Mouse (Mus musculus): ENCODE data around the gene Fam98c. TPM values are rescaled to one million over a fixed set of nuclear protein-coding genes. Genes with fewer than 3 reads are reported as not detected.
"Not testable (repeated sequence)": the region's sequence is repeated elsewhere in the genome, so short reads cannot be mapped to it uniquely, and the experiment has no call there.

The Fam98c gene
- polyA plus RNA-seq, 1 experiment from 2014 or later, result 14.4 TPM

GRCm38 (mm10) chr7:29154018-29154720 lies 1.9 kb downstream of the Fam98c start:
- H3K9ac ChIP-seq (ENCODE audit: low read length), result no peak overlapping the region
- H3K36me3 ChIP-seq (ENCODE audit: control insufficient read depth, insufficient read depth, low read length), result no peaks in the 10 kb centered on the region
- peaks cover 6% of the 10 kb centered on the region; the same call in 1 of the 2 replicates for H3K9me3 ChIP-seq (ENCODE audit: control insufficient read depth, low read length)
- H3K4me3 ChIP-seq (ENCODE audit: control insufficient read depth in 1 of 2, insufficient read depth in 1 of 2, low read depth in 1 of 2, low read length in 2 of 2), result no peak overlapping the region
- H3K27ac ChIP-seq (replicated peaks in 1 of 2; ENCODE audit: control insufficient read depth in 1 of 2, insufficient read depth in 1 of 2, low read depth in 2 of 2, low read length in 2 of 2), result no peak overlapping the region
- H3K4me2 ChIP-seq (ENCODE audit: low read length), result no peak overlapping the region
- H3K27me3 ChIP-seq (ENCODE audit: control insufficient read depth, insufficient read depth, low read length), result peaks cover 11% of the 10 kb centered on the region
- 93% methylated on average over 14 of the region's 14 CpGs for WGBS
- no peak for ATAC-seq (ENCODE audit: insufficient number of reproducible peaks, insufficient read depth, low FRiP score, low read depth)
- H3K4me1 ChIP-seq (ENCODE audit: control insufficient read depth in 2 of 2, insufficient read depth in 2 of 2, low read length in 2 of 2), result peaks cover 4 to 7% of the 10 kb centered on the region in 2 experiments; a peak in 2 of 4 replicates

DNA sequence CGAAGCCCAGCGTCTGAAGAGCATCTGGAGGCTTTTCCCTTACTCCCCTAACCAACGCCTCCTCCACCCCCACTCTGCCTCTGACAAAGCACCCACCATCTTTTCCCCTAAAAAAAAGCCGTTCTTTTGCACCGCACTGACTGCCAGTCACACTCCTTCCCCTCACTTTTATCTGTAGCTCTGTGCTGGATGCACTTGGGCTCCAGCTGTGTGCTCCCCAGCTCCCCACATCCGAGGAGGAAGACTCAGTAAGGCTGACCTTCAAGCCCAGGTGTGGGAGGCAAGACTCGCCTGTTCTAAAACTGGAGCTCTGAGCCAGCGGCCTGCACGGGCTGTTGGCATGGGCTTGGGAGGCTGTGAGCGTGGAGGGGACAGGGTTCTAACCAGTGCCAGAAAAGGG lies 4.5 kb downstream of the Fam98c start:
- Histone ChIP-seq H3K4me1 (ENCODE audit: control insufficient read depth in 2 of 2, insufficient read depth in 2 of 2, low read length in 2 of 2) (peaks cover 4 to 6% of the 10 kb centered on the region in 2 experiments; a peak in 2 of 4 replicates), H3K27ac (replicated peaks in 1 of 2; ENCODE audit: control insufficient read depth in 1 of 2, insufficient read depth in 1 of 2, low read depth in 2 of 2, low read length in 2 of 2) (no peak overlapping the region), H3K4me3 (ENCODE audit: control insufficient read depth in 1 of 2, insufficient read depth in 1 of 2, low read depth in 1 of 2, low read length in 2 of 2) (no peak overlapping the region), H3K9me3 (ENCODE audit: control insufficient read depth, low read length) (peaks cover 6% of the 10 kb centered on the region; the same call in 1 of the 2 replicates), H3K27me3 (ENCODE audit: control insufficient read depth, insufficient read depth, low read length) (no peaks in the 10 kb centered on the region), H3K9ac (ENCODE audit: low read length) (no peak overlapping the region), H3K36me3 (ENCODE audit: control insufficient read depth, insufficient read depth, low read length) (no peaks in the 10 kb centered on the region), H3K4me2 (ENCODE audit: low read length) (no peak overlapping the region)
- no peak for ATAC-seq (ENCODE audit: insufficient number of reproducible peaks, insufficient read depth, low FRiP score, low read depth)
- WGBS, result 55% methylated on average over 10 of the region's 10 CpGs

- WGBS, result 85% methylated on average over 15 of the region's 15 CpGs
- Histone ChIP-seq H3K9ac (ENCODE audit: low read length) (no peak overlapping the region), H3K4me2 (ENCODE audit: low read length) (no peak overlapping the region), H3K36me3 (ENCODE audit: control insufficient read depth, insufficient read depth, low read length) (no peaks in the 10 kb centered on the region), H3K27me3 (ENCODE audit: control insufficient read depth, insufficient read depth, low read length) (no peaks in the 10 kb centered on the region), H3K27ac (replicated peaks in 1 of 2; ENCODE audit: control insufficient read depth in 1 of 2, insufficient read depth in 1 of 2, low read depth in 2 of 2, low read length in 2 of 2) (no peak overlapping the region), H3K4me3 (ENCODE audit: control insufficient read depth in 1 of 2, insufficient read depth in 1 of 2, low read depth in 1 of 2, low read length in 2 of 2) (no peak overlapping the region), H3K9me3 (ENCODE audit: control insufficient read depth, low read length) (peaks cover under 1% of the 10 kb centered on the region; the same call in 1 of the 2 replicates), H3K4me1 (ENCODE audit: control insufficient read depth in 2 of 2, insufficient read depth in 2 of 2, low read length in 2 of 2) (no peaks in the 10 kb centered on the region)
- ATAC-seq (ENCODE audit: insufficient number of reproducible peaks, insufficient read depth, low FRiP score, low read depth), result no peak
These were observed 7.3 kb downstream of the Fam98c start for GRCm38 (mm10) chr7:29148771-29149170.

DNA sequence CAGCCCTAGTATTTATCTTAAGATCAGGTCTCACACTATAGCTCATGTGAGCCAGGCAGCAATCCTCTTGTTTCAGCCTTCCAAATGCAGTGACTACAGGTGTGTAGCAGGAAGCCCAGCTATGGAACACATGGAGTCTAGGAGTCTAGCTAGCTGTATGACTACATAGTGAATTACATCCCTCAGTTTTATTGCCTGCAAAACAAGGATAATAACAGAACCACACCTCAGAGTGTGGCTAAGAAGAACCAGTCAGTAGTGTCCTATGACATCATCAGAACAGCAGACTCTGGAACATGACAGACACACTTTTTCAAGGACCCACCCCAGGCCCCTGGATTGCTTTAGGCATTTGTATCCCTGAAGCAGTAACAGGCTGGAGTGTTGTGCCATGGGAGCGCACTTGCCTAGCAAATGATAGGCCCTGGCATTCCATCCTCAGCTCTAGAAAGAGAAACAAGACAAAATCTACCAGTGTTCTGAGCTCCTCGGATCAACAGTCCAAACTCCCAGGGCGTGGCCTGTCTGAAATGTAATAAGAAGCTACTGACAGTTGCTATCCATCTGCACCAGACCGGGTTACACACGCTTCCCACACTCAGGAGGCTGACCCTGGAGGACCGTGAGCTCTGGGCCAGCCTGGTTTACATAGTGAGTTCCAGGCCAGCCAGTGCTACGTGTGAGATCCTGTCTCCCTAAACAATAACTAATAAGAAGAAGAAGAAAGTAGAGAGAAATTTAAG lies 9.2 kb downstream of the Fam98c start:
- ATAC-seq (ENCODE audit: insufficient number of reproducible peaks, insufficient read depth, low FRiP score, low read depth), result no peak
- H3K9ac ChIP-seq (ENCODE audit: low read length), result no peak overlapping the region
- H3K4me3 ChIP-seq (ENCODE audit: control insufficient read depth in 1 of 2, insufficient read depth in 1 of 2, low read depth in 1 of 2, low read length in 2 of 2), result no peak overlapping the region
- H3K4me2 ChIP-seq (ENCODE audit: low read length), result no peak overlapping the region
- no peaks in the 10 kb centered on the region for H3K9me3 ChIP-seq (ENCODE audit: control insufficient read depth, low read length)
- H3K27ac ChIP-seq (replicated peaks in 1 of 2; ENCODE audit: control insufficient read depth in 1 of 2, insufficient read depth in 1 of 2, low read depth in 2 of 2, low read length in 2 of 2), result no peak overlapping the region
- no peaks in the 10 kb centered on the region for H3K36me3 ChIP-seq (ENCODE audit: control insufficient read depth, insufficient read depth, low read length)
- no peaks in the 10 kb centered on the region for H3K4me1 ChIP-seq (ENCODE audit: control insufficient read depth in 2 of 2, insufficient read depth in 2 of 2, low read length in 2 of 2)
- H3K27me3 ChIP-seq (ENCODE audit: control insufficient read depth, insufficient read depth, low read length), result no peaks in the 10 kb centered on the region
- 80% methylated on average over 7 of the region's 7 CpGs for WGBS

- ATAC-seq (ENCODE audit: insufficient number of reproducible peaks, insufficient read depth, low FRiP score, low read depth), result no peak
These were observed 12.0 kb downstream of the Fam98c start for GRCm38 (mm10) chr7:29144006-29144405.

GRCm38 (mm10) chr7:29141416-29141815 lies 14.6 kb downstream of the Fam98c start:
- H3K4me3 ChIP-seq (ENCODE audit: control insufficient read depth in 1 of 2, insufficient read depth in 1 of 2, low read depth in 1 of 2, low read length in 2 of 2), result no peak overlapping the region
- ATAC-seq (ENCODE audit: insufficient number of reproducible peaks, insufficient read depth, low FRiP score, low read depth), result no peak
- no peak overlapping the region for H3K27ac ChIP-seq (replicated peaks in 1 of 2; ENCODE audit: control insufficient read depth in 1 of 2, insufficient read depth in 1 of 2, low read depth in 2 of 2, low read length in 2 of 2)
- H3K9me3 ChIP-seq (ENCODE audit: control insufficient read depth, low read length), result no peaks in the 10 kb centered on the region
- H3K9ac ChIP-seq (ENCODE audit: low read length), result no peak overlapping the region
- H3K27me3 ChIP-seq (ENCODE audit: control insufficient read depth, insufficient read depth, low read length), result peaks cover 6% of the 10 kb centered on the region
- H3K36me3 ChIP-seq (ENCODE audit: control insufficient read depth, insufficient read depth, low read length), result no peaks in the 10 kb centered on the region
- peaks cover 0 to 3% of the 10 kb centered on the region in 2 experiments; a peak in 1 of 4 replicates for H3K4me1 ChIP-seq (ENCODE audit: control insufficient read depth in 2 of 2, insufficient read depth in 2 of 2, low read length in 2 of 2)
- 82% methylated on average over 8 of the region's 8 CpGs for WGBS
- no peak overlapping the region for H3K4me2 ChIP-seq (ENCODE audit: low read length)

More at GRCm38 (mm10) chr7:29144006-29144405, 12.0 kb downstream of the Fam98c start:
- no peaks in the 10 kb centered on the region for H3K36me3 ChIP-seq (ENCODE audit: control insufficient read depth, insufficient read depth, low read length)
- H3K27me3 ChIP-seq (ENCODE audit: control insufficient read depth, insufficient read depth, low read length), result no peaks in the 10 kb centered on the region
- H3K9me3 ChIP-seq (ENCODE audit: control insufficient read depth, low read length), result no peaks in the 10 kb centered on the region
- H3K27ac ChIP-seq (replicated peaks in 1 of 2; ENCODE audit: control insufficient read depth in 1 of 2, insufficient read depth in 1 of 2, low read depth in 2 of 2, low read length in 2 of 2), result no peak overlapping the region
- 85% methylated on average over 4 of the region's 4 CpGs for WGBS
- H3K4me2 ChIP-seq (ENCODE audit: low read length), result no peak overlapping the region
- H3K4me3 ChIP-seq (ENCODE audit: control insufficient read depth in 1 of 2, insufficient read depth in 1 of 2, low read depth in 1 of 2, low read length in 2 of 2), result no peak overlapping the region
- no peaks in the 10 kb centered on the region for H3K4me1 ChIP-seq (ENCODE audit: control insufficient read depth in 2 of 2, insufficient read depth in 2 of 2, low read length in 2 of 2)
- no peak overlapping the region for H3K9ac ChIP-seq (ENCODE audit: low read length)

- H3K9me3 ChIP-seq (ENCODE audit: control insufficient read depth, low read length); H3K27ac ChIP-seq (replicated peaks in 1 of 2; ENCODE audit: control insufficient read depth in 1 of 2, insufficient read depth in 1 of 2, low read depth in 2 of 2, low read length in 2 of 2); H3K4me1 ChIP-seq (ENCODE audit: control insufficient read depth in 2 of 2, insufficient read depth in 2 of 2, low read length in 2 of 2); ATAC-seq (ENCODE audit: insufficient number of reproducible peaks, insufficient read depth, low FRiP score, low read depth); H3K4me3 ChIP-seq (ENCODE audit: control insufficient read depth in 1 of 2, insufficient read depth in 1 of 2, low read depth in 1 of 2, low read length in 2 of 2); H3K36me3 ChIP-seq (ENCODE audit: control insufficient read depth, insufficient read depth, low read length); H3K9ac ChIP-seq (ENCODE audit: low read length); H3K4me2 ChIP-seq (ENCODE audit: low read length): not testable (repeated sequence)
- peaks cover 24% of the 10 kb centered on the region for H3K27me3 ChIP-seq (ENCODE audit: control insufficient read depth, insufficient read depth, low read length)
- WGBS, result 88% methylated on average over 3 of the region's 4 CpGs
These were observed 16.8 kb downstream of the Fam98c start for GRCm38 (mm10) chr7:29139237-29139636.
